Mouse (Mus musculus) embryonic facial prominence, embryonic 14.5 days (tissue): ENCODE measurements around the gene Ints11. TPM values are rescaled to one million over a fixed set of nuclear protein-coding genes. Genes with fewer than 3 reads are reported as not detected.
A peak's percentile ranks its signal among the peaks of the same experiment; 100 is the strongest.

Experiments
- ATAC-seq: fragments of 200-750 bp; cut with Nextera tagmentation; 2 replicates; pipeline ENCODE4 v1.8.0; 2017; ENCODE audit warnings: low read depth, moderate number of reproducible peaks, moderate TSS enrichment
- DNase-seq: peaks from one replicate; pipeline ENCODE4 v3.0.0-alpha.2; 2015; ENCODE audit warnings: low spot score
- H3K27ac ChIP-seq: fragments of 300-500 bp; sonication (generic); replicated peaks from 2 replicates; pipeline ENCODE4 v1.5.1; 2014; ENCODE audit warnings: low read depth, mild to moderate bottlenecking, low read length, moderate library complexity
- H3K27me3 ChIP-seq: fragments of 300-500 bp; sonication (generic); replicated peaks from 2 replicates; pipeline ENCODE4 v1.6.1; 2014; ENCODE audit warnings: low read length; ENCODE audit not compliant: control insufficient read depth, insufficient read depth
- H3K36me3 ChIP-seq: fragments of 300-500 bp; sonication (generic); 2 replicates; pipeline ENCODE4 v1.6.1; 2014; ENCODE audit warnings: low read length, mixed read lengths; ENCODE audit not compliant: control insufficient read depth, insufficient read depth
- H3K4me1 ChIP-seq: fragments of 300-500 bp; sonication (generic); 2 replicates; pipeline ENCODE4 v1.6.1; 2014; ENCODE audit warnings: antibody characterized with exemption, low read length; ENCODE audit not compliant: control insufficient read depth, insufficient read depth
- H3K4me2 ChIP-seq: fragments of 300-500 bp; sonication (generic); 2 replicates; pipeline ENCODE4 v1.6.1; 2014; ENCODE audit warnings: low read depth, mild to moderate bottlenecking, low read length, moderate library complexity, mixed read lengths
- H3K4me3 ChIP-seq: fragments of 300-500 bp; sonication (generic); 2 replicates; pipeline ENCODE4 v1.5.1; 2014; ENCODE audit warnings: low read depth, mild to moderate bottlenecking, low read length
- H3K9ac ChIP-seq: fragments of 300-500 bp; sonication (generic); 2 replicates; pipeline ENCODE4 v1.6.1; 2014; ENCODE audit warnings: low read depth, mild to moderate bottlenecking, low read length, moderate library complexity, mixed read lengths
- H3K9me3 ChIP-seq: fragments of 300-500 bp; sonication (generic); 2 replicates; pipeline ENCODE4 v1.6.1; 2016; ENCODE audit warnings: low read length; ENCODE audit not compliant: control insufficient read depth
- WGBS: fragments of 180-500 bp; shearing (Covaris S2); extraction: QIAGEN DNeasy Blood & Tissue Kit; methylation state at CpG from one replicate; pipeline ENCODE4 v1.1.7; 2014; 5-methylcytosine and 5-hydroxymethylcytosine counted together
- polyA plus RNA-seq: library from polyadenylated mRNA; unstranded; fragments of >200 nt; fragmentation: Nextera tagmentation; extraction: Ambion mirVana; gene quantifications from 2 replicates; pipeline ENCODE4 v1.2.1, GENCODE M21; 2014

Gene Ints11
- polyA plus RNA-seq, 1 experiment from 2014 or later = 53.5 TPM

DNA sequence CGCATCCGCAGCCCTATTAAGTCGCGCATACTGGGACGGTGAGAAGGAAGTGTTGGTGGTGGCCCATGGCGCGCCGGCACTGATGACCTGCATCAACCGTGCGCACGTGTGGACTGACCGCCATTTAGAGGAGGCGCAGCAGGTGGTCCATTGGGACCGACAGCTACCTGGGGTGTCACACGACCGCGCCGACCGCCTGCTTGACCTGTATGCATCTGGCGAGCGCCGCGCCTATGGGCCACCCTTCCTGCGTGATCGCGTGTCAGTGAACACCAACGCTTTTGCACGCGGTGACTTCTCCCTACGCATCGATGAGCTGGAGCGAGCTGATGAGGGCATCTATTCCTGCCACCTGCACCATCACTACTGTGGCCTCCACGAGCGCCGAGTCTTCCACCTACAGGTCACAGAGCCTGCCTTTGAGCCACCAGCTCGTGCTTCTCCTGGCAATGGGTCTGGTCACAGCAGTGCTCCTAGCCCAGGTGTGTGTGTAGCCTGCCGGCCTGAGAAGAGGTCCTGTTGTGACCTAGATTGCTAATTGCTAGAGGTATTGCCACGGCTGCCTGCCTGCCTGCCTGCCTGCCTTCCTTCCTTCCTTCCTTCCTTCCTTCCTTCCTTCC is 27.6 kb upstream of the Ints11 start:
- DNase-seq (no peak), ATAC-seq (no peak)
- Histone ChIP-seq H3K4me3 (peak overlapping the region; percentile 52), H3K4me1 (peaks cover 34% of the 10 kb centered on the region), H3K9me3 (no peaks in the 10 kb centered on the region), H3K27me3 (no peaks in the 10 kb centered on the region), H3K9ac (no peak overlapping the region), H3K4me2 (peak overlapping the region; percentile 94), H3K36me3 (peaks cover 14% of the 10 kb centered on the region; the same call in 1 of the 2 replicates), H3K27ac (no peak overlapping the region)
- WGBS = 42% methylated on average over 38 of the region's 38 CpGs

GRCm38 (mm10) chr4:155843231-155843630 is 26.1 kb upstream of the Ints11 start:
- Histone ChIP-seq H3K9ac (no peak overlapping the region), H3K9me3 (no peaks in the 10 kb centered on the region), H3K27me3 (no peaks in the 10 kb centered on the region), H3K4me3 (no peak overlapping the region), H3K27ac (no peak overlapping the region), H3K4me1 (peaks cover 31% of the 10 kb centered on the region), H3K36me3 (peaks cover 14% of the 10 kb centered on the region; the same call in 1 of the 2 replicates), H3K4me2 (no peak overlapping the region)
- no peak for DNase-seq
- ATAC-seq = no peak
- 89% methylated on average over 5 of the region's 5 CpGs for WGBS

- Histone ChIP-seq H3K4me3 (peak within 1 kb of the TSS; percentile 86), H3K27ac (peak within 1 kb of the TSS; percentile 72), H3K4me1 (peaks cover 15% of the 10 kb centered on the region), H3K9ac (peak within 1 kb of the TSS; percentile 80), H3K36me3 (peaks cover 8% of the 10 kb centered on the region; the same call in 1 of the 2 replicates), H3K9me3 (no peaks in the 10 kb centered on the region), H3K4me2 (peak within 1 kb of the TSS; percentile 96), H3K27me3 (no peaks in the 10 kb centered on the region)
- WGBS = 8% methylated on average over 12 of the region's 65 CpGs
- DNase-seq (peak; percentile 94), ATAC-seq (peak; percentile 92)
Measured at GRCm38 (mm10) chr4:155846871-155847578, 22.3 kb upstream of the Ints11 start, which contains the start of gene Dvl1. Dvl1 (plus strand) TSS chr4:155847402.

DNA sequence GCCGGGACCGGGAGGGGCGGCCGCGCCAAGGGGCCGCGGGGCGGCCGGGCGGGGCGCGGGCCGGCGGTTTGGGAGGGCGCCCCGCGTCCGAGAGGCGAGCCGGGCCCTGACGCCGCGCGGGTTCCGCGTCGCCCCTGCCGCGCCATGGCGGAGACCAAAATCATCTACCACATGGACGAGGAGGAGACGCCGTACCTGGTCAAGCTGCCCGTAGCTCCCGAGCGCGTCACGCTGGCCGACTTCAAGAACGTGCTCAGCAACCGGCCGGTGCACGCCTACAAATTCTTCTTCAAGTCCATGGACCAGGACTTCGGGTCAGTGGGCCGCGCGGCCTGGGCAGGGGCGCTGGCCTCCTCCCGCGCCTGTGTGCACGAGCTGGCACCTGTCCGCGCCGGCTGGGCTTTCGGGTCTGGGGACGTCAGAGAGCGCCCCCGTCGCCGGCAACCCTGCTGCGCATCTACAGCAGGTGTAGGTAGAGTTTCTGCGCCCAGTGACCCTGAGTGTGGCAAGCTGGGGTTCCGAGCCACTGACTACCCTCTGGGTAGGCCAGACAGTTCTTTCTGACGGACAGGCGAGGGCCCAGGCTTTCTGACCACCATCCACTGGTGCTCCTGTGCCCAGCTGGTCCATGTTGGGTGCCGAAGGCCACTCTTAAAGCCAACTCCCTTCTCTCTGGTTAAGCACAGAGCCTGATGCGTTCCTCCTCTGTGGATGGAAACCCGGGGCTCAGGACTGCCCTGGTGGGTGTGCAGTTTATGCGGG is 21.6 kb upstream of the Ints11 start:
- WGBS = 4% methylated on average over 33 of the region's 69 CpGs
- Histone ChIP-seq H3K36me3 (peaks cover 8% of the 10 kb centered on the region; the same call in 1 of the 2 replicates), H3K4me3 (peak overlapping the region; percentile 86), H3K4me1 (peaks cover 15% of the 10 kb centered on the region), H3K9ac (peak overlapping the region; percentile 80), H3K27ac (peak overlapping the region; percentile 69), H3K27me3 (no peaks in the 10 kb centered on the region), H3K4me2 (peak overlapping the region; percentile 96), H3K9me3 (no peaks in the 10 kb centered on the region)
- peak; percentile 19 for DNase-seq
- ATAC-seq = peak; percentile 55

DNA sequence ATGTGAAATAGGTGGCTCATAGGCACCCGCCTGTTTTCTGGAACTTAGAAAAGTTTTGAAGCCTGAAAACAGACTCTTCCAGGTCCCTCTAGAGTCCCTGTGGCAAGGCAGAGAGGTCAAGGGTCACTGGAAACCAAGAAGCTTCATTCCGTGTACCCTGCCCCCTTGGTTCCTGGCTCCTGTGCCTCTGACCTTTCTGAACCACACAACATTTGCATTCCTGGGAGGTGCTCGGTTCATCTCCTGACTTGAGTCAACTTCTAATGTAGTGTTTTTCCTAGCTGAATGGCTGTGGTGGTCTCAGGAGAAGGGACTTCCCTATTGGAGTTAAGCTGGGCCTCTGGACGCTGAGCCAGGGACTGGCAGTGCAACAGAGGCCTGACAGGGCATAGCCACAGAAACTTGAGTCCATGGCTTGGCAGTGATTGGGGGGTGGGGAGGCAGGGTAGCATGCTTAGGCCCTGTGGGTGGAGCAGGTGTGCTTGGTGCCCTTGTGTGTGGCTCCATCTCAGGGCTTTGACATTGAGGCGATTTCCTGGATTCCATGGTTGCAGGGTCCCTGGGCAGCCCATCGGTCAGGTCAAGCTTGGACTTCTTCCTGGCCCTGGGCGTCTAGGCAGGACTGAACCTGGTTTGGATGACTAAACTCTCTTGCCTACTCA is 20.8 kb upstream of the Ints11 start:
- Histone ChIP-seq H3K9ac (peak overlapping the region; percentile 80), H3K27ac (no peak overlapping the region), H3K4me2 (peak overlapping the region; percentile 96), H3K36me3 (0 out of 2 replicates have a peak, but pooled peaks cover 6% of the 10 kb centered on the region), H3K4me1 (peaks cover 15% of the 10 kb centered on the region), H3K9me3 (no peaks in the 10 kb centered on the region), H3K27me3 (no peaks in the 10 kb centered on the region), H3K4me3 (peak overlapping the region; percentile 86)
- no peak for DNase-seq
- ATAC-seq = no peak
- 62% methylated on average over 7 of the region's 7 CpGs for WGBS

- DNase-seq (no peak), ATAC-seq (no peak)
- no peaks in the 10 kb centered on the region for H3K9me3 ChIP-seq
- no peak overlapping the region for H3K4me2 ChIP-seq
- peaks cover 7% of the 10 kb centered on the region; the same call in 1 of the 2 replicates for H3K36me3 ChIP-seq
- no peaks in the 10 kb centered on the region for H3K27me3 ChIP-seq
- H3K4me3 ChIP-seq = no peak overlapping the region
- 84% methylated on average over 2 of the region's 2 CpGs for WGBS
- no peak overlapping the region for H3K9ac ChIP-seq
- peaks cover 15% of the 10 kb centered on the region for H3K4me1 ChIP-seq
- no peak overlapping the region for H3K27ac ChIP-seq
Measured at GRCm38 (mm10) chr4:155849391-155849790, 20.0 kb upstream of the Ints11 start.

GRCm38 (mm10) chr4:155849792-155850451 is 19.4 kb upstream of the Ints11 start:
- ATAC-seq = no peak
- H3K9me3 ChIP-seq = no peaks in the 10 kb centered on the region
- 92% methylated on average over 3 of the region's 3 CpGs for WGBS

GRCm38 (mm10) chr4:155851368-155851767 is 18.0 kb upstream of the Ints11 start:
- Histone ChIP-seq H3K36me3 (peaks cover 27% of the 10 kb centered on the region), H3K4me2 (no peak overlapping the region), H3K27me3 (no peaks in the 10 kb centered on the region), H3K4me3 (no peak overlapping the region), H3K4me1 (peaks cover 15% of the 10 kb centered on the region), H3K27ac (no peak overlapping the region), H3K9me3 (no peaks in the 10 kb centered on the region), H3K9ac (no peak overlapping the region)
- 87% methylated on average over 3 of the region's 3 CpGs for WGBS
- DNase-seq = no peak
- ATAC-seq = no peak

More at GRCm38 (mm10) chr4:155849792-155850451, 19.4 kb upstream of the Ints11 start:
- H3K4me2 ChIP-seq = no peak overlapping the region
- no peak for DNase-seq
- H3K4me3 ChIP-seq = no peak overlapping the region
- H3K27me3 ChIP-seq = no peaks in the 10 kb centered on the region
- H3K4me1 ChIP-seq = peaks cover 15% of the 10 kb centered on the region
- H3K27ac ChIP-seq = no peak overlapping the region
- peaks cover 13% of the 10 kb centered on the region for H3K36me3 ChIP-seq
- H3K9ac ChIP-seq = no peak overlapping the region
